In the genomic region with DNA sequence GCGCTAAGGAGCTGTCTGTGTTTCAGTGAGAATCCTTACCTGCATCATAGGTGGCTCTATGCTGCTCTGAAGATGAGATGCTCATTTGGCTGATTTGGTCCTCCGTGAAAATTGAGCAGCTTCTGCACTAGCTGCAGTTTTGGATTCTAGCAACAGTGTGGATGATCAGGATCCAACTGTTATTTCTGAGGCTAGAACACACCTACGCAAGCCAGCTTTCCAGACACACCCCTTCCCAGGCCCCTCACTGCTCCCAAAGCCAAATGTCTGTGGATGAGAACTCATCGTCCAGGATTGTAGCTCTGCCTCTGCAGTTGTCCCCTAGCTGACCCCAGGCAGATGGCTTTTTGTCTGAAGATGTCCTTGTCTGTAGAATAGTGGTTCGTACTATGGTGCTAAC, we compare ENCODE assay signal across 19 mouse cellular contexts. TPM values are rescaled to one million over a fixed set of nuclear protein-coding genes. Genes with fewer than 3 reads are reported as not detected.
DNase-seq lines count a peak whose midpoint lies in the region.
"Had no signal": no experiment of that assay in that cellular context is flagged by ENCODE, and none has a peak within 500 bp of the region (broad histone marks: within the 10 kb centered on the region; RNA-seq: fewer than 3 reads in every experiment).

No protein-coding gene starts in this region.

- peak; percentile 4 for DNase-seq in cerebellum, adult 11-12 months
- DNase-seq in cerebellum, adult 9-11 months: no peak
- DNase-seq in layer of hippocampus, adult 11-12 months (ENCODE audit: low spot score): peak; percentile 67
- no peak for DNase-seq in layer of hippocampus, adult 9-10 months (ENCODE audit: low spot score)
- DNase-seq in layer of hippocampus, adult 9-11 months: peak; percentile 78
- DNase-seq in layer of hippocampus, postnatal 10 days (ENCODE audit: low spot score in 2 of 2): no peak
- no peak for DNase-seq in yolk sac, embryonic 10.5 days (ENCODE audit: low spot score)
- DNase-seq: adrenal gland, adult 8-10 months; adrenal gland, postnatal 25 days; cerebellum, adult 2 months; cerebellum, postnatal 10 days; cerebellum, postnatal 36 days; embryo, embryonic 11 days; gastrocnemius, postnatal 36 days; heart, adult 2 months had no signal

RNA-seq across cellular contexts. Expression of gene Sez6l2, which starts 10.7 kb away (rescaled TPM):
- 100 to 1,000 TPM; 273 to 305 TPM for total RNA-seq in layer of hippocampus, postnatal 10 days (2021)

RNA-seq across cellular contexts. Expression of gene Asphd1, which starts 11.7 kb away (rescaled TPM):
- 10 to 100 TPM; 35.6 to 46.1 TPM for total RNA-seq in layer of hippocampus, postnatal 10 days (2021)
- total RNA-seq: gastrocnemius, adult 8-10 months; gastrocnemius, postnatal 36 days; granulocyte monocyte progenitor cell, adult 5-6 weeks; heart, adult 2 months; heart, postnatal 25 days; hematopoietic stem cell, adult 5-6 weeks had no signal

RNA-seq across cellular contexts. Expression of gene Cdipt, which starts 14.6 kb away (rescaled TPM):
- total RNA-seq in layer of hippocampus, postnatal 10 days (2021): 100 to 1,000 TPM; 129 to 149 TPM

RNA-seq across cellular contexts. Expression of gene Cdiptos, which starts 14.8 kb away (rescaled TPM):
- under 1 TPM in 1 of 2 experiments, not detected in 1; 0.31 TPM for total RNA-seq in layer of hippocampus, postnatal 10 days (2021)

RNA-seq across cellular contexts. Expression of gene Kctd13, which starts 32.4 kb away (rescaled TPM):
- total RNA-seq in layer of hippocampus, postnatal 10 days (2021): 100 to 1,000 TPM; 151 to 152 TPM

Comparison
In these comparisons a context has a peak if more than half of its experiments do, and no peak if none do; other contexts are left out.
1. DNase-seq: peak in cerebellum, adult 11-12 months (single experiment), layer of hippocampus, adult 11-12 months (single experiment) and layer of hippocampus, adult 9-11 months (single experiment); none in cerebellum, adult 9-11 months (single experiment), layer of hippocampus, adult 9-10 months (single experiment), layer of hippocampus, postnatal 10 days (0 of 2) and yolk sac, embryonic 10.5 days (single experiment).